Mouse (Mus musculus): ENCODE measurements at regions not wholly inside any gene's neighbourhood (a gene's known extent, or its start where the extent isn't known, plus 50 kb on each side); places are given as distances from the start of the nearest gene placed in this dataset.

- no peak for DNase-seq
Measured at GRCm38 (mm10) chr10:83897558-83897957, 174.9 kb downstream of the 1500009L16Rik start.

GRCm38 (mm10) chr10:83906751-83907150, 184.1 kb downstream of the 1500009L16Rik start:
- peak; percentile 51 for DNase-seq

- no peak for DNase-seq
Measured at GRCm38 (mm10) chr10:83910649-83911370, 188.1 kb downstream of the 1500009L16Rik start.

GRCm38 (mm10) chr10:83914401-83915132, 191.9 kb downstream of the 1500009L16Rik start:
- DNase-seq, result no peak

- DNase-seq, result no peak
Measured at GRCm38 (mm10) chr10:83915133-83915730, 192.6 kb downstream of the 1500009L16Rik start.

- DNase-seq, result no peak
Measured at GRCm38 (mm10) chr10:83926990-83927389, 204.3 kb downstream of the 1500009L16Rik start.

GRCm38 (mm10) chr10:83927554-83927953, 204.9 kb downstream of the 1500009L16Rik start:
- no peak for DNase-seq

GRCm38 (mm10) chr10:83931758-83932157, 209.1 kb downstream of the 1500009L16Rik start:
- DNase-seq, result no peak

- DNase-seq, result no peak
Measured at GRCm38 (mm10) chr10:83933201-83933600, 210.5 kb downstream of the 1500009L16Rik start.

GRCm38 (mm10) chr10:83934498-83934897, 211.8 kb downstream of the 1500009L16Rik start:
- DNase-seq, result no peak

- no peak for DNase-seq
Measured at GRCm38 (mm10) chr10:83937168-83937567, 214.5 kb downstream of the 1500009L16Rik start.

GRCm38 (mm10) chr10:83942101-83942500, 219.4 kb downstream of the 1500009L16Rik start:
- DNase-seq, result no peak

- no peak for DNase-seq
Measured at GRCm38 (mm10) chr10:83944158-83944557, 221.5 kb downstream of the 1500009L16Rik start.

GRCm38 (mm10) chr10:83944897-83945296, 222.2 kb downstream of the 1500009L16Rik start:
- no peak for DNase-seq

GRCm38 (mm10) chr10:83945503-83945902, 222.8 kb downstream of the 1500009L16Rik start:
- no peak for DNase-seq

- no peak for DNase-seq
Measured at GRCm38 (mm10) chr10:83946186-83947176, 223.8 kb downstream of the 1500009L16Rik start.

GRCm38 (mm10) chr10:83957118-83957759, 234.6 kb downstream of the 1500009L16Rik start:
- no peak for DNase-seq

GRCm38 (mm10) chr10:83958397-83958796, 235.7 kb downstream of the 1500009L16Rik start:
- no peak for DNase-seq

- no peak for DNase-seq
Measured at GRCm38 (mm10) chr10:83958826-83959225, 236.2 kb downstream of the 1500009L16Rik start.

GRCm38 (mm10) chr10:83963232-83963760, 240.6 kb downstream of the 1500009L16Rik start:
- no peak for DNase-seq

- no peak for DNase-seq
Measured at GRCm38 (mm10) chr10:83963779-83964643, 241.3 kb downstream of the 1500009L16Rik start.

All from cerebellum, adult 9-11 months (tissue).